Mouse (Mus musculus): ENCODE data around the gene Cdc42ep2.

The Cdc42ep2 gene

DNA sequence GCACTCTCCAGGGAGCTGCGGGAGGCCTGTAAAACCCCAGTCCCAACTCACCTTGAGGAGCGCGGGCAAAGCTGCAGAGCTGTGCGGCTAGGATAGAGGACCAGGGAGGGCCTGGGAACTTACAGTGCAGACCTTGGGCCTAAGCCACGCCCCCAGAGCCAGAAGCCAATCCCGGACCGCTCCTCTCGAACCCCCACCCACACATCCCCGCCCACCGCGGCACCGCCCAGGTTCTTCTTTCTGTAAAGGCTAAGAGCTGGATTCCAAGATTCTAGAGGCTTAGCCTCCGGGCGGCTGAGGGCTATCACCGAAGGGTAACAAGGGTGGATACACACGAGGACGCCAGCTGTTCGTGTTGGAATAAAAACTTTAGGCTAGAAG lies at the start of gene Cdc42ep2:
Gene Cdc42ep2, minus strand, starts transcription at position 104 of the 381 bp plus-strand sequence.
- DNase-seq: peak; percentile 98

DNA sequence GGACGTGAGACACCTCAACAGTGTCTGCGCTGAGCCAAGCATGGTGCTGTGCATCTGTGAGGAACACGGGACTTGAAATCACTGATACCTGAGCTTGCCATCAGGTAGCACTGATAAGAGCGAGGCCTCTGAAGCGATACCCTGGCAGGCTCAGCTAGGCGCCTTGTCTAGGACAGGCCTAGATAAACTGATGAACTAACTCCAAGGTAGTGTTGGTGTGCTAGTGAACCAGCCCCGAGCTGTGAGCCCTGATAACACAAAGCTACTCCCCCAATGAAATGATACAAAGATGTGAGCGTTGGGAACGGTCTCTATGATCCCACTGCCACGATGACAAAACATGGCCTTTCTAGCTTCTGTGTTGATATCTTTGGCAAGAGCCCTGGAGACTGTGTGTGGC lies 43.0 kb upstream of the Cdc42ep2 start:
- DNase-seq: no peak

DNA sequence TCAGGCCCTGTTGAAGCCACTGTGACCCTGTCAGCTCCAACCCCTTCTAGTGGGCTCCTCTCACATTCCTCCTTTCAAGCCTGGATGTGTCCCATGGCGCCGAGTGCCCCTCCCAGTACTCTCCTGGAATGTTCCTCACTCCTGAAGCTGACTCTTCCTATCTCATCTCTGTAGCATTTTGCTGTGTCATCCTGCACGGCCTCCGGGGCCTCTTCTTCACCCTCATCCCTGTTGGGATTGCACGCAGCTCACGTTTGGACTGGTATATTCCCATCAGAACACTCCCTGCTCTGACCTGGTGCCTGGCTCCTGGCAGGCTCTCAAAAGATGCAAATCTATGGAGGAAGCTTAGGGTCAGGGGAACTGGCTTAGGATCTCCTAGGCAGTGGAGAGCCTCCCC lies 42.2 kb upstream of the Cdc42ep2 start:
- DNase-seq: no peak

DNA sequence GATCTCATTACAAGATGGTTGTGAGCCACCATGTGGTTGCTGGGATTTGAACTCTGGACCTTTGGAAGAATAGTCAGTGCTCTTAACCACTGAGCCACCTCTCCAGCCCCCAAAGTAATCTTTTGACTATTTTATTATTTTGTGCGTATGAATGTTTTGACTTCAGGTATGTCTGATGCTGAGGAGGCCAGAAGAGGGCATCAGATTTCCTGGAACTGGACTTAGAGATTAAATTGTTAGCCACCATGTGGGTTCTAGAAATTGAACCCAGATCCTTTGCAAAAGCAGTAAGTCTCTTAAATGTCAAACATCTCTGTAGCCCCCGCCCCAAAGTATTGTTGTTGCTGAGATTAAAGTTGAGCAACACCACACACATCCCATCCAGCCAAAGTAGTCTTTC lies 41.3 kb upstream of the Cdc42ep2 start:
- no peak for DNase-seq

DNA sequence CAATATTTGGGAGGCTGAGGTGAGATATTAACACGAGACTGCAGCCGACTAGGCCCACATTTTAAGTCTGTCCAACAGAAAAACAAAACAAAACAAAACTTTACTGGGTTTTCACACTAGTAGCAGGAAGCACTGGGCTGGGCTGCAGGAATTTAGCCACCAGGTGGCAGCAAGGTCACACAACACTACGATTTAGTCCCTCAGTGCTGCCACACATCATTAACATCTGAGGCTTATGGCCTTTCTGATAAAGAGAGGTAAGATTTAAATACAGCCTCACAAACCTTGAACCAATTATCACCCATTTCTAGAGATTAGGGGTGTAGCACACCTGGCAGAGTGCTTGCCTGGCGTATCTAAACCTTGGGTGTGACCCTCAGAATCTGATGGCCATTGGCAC lies 40.7 kb upstream of the Cdc42ep2 start:
- DNase-seq: peak; percentile 83

DNA sequence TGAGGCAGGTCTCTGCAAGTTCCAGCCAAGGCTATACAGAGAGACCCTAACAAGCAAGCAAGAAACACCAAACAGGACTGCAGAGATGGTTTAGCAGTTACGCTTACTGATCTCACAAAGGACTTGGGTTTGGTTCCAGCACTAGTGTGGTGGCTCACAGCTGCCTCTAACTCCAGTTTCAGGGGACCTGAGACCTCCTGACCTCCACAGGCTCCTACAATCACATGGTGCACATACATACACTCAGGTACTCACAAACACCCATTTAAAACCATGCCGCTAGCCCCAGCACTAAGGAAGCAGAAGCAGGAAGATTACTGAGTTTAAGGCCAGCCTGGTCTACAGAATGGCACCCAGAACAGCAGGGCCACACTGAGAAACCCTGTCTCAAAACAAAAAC lies 40.2 kb upstream of the Cdc42ep2 start:
- no peak for DNase-seq

DNA sequence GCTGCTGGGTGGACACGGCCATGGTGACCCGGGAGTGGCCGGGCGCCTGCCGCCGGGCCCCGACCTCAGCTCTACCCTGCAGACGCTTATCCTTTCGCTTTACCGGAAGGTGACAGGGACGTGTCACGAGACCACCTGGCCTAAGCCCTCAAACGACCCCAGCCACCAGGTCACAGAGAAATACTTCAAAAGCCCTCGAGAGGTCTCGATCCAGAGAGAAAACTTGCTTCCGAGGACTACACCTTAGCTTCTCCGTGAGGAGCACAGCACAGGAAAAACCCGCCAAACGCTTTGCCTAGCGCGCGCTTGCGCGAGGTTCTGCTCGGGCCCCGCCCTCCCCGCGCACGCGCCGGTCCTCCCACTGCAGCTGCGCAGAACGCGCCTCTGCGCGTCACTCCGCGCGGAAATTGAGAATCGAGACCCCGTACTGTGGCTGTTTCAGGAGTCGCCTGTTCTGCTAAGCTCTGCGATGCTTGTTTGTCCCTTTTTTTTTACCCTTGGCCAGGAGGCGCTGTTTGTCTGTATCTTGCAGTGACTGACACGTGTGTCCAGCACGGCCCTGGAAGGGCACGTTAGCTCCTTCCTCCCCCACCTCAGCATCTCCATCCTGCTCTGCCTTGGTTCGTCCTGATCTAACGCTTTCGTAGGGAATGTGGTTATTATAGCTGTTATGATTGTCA lies 39.4 kb upstream of the Cdc42ep2 start, which contains the start of gene Pola2:
Gene Pola2, minus strand, starts transcription at position 320 of the 680 bp plus-strand sequence.
- DNase-seq: peak; percentile 93

DNA sequence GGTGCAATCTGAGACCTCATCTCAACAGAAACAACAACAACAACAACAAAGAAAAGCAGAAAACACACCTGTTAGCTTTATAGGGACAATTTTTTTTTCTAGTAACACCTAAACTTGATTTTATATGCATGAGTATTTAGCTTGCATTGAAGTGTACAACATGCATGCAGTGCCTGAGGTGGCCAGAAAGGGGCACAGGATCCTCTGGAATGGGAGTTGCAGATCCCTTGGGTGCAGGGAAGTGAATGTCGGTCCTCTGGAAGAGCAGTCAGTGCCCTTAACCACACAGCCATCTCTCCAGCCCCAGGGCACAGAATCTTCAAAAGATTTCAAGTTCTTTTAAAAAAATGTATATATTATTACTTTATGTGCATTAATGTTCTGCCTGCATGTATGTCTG lies 38.0 kb upstream of the Cdc42ep2 start:
- DNase-seq: no peak

DNA sequence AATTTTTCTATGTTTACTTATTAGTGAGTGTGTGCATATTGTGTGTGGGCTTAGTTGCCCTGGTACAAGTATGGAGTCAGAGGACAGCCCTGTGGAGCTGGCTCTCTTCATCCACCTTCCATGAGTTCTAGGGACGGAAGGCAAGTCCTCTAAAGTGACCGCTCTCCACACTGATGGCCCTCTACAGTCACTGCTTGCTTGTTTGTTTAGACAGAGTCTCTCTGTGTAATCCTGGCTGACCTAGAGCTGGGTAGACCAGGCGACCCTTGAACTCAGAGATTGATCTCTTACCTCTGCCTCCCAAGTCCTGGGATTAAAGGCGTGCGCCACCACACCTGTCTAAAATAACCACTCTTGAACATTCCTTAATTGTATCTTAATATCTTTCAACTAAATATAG lies 32.8 kb upstream of the Cdc42ep2 start:
- DNase-seq: no peak

DNA sequence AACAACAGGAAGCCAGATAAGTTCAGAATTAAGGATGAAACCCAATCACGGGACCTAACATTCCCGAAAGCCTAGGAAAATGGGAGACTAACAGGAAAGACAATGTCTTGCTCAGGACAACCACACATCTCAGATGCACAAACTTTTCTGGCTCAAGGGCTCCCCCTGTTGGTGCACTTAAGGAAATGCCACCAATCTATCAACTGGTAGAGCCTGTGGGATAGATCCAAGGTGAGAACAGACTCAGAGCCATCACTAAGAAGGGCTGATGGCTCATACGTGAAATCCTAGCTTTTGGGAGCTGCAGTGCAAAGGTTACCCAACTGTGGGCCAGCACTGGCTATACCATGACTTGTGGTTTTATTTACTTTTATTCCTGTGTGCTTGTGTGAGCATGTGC lies 32.1 kb upstream of the Cdc42ep2 start:
- peak; percentile 90 for DNase-seq

DNA sequence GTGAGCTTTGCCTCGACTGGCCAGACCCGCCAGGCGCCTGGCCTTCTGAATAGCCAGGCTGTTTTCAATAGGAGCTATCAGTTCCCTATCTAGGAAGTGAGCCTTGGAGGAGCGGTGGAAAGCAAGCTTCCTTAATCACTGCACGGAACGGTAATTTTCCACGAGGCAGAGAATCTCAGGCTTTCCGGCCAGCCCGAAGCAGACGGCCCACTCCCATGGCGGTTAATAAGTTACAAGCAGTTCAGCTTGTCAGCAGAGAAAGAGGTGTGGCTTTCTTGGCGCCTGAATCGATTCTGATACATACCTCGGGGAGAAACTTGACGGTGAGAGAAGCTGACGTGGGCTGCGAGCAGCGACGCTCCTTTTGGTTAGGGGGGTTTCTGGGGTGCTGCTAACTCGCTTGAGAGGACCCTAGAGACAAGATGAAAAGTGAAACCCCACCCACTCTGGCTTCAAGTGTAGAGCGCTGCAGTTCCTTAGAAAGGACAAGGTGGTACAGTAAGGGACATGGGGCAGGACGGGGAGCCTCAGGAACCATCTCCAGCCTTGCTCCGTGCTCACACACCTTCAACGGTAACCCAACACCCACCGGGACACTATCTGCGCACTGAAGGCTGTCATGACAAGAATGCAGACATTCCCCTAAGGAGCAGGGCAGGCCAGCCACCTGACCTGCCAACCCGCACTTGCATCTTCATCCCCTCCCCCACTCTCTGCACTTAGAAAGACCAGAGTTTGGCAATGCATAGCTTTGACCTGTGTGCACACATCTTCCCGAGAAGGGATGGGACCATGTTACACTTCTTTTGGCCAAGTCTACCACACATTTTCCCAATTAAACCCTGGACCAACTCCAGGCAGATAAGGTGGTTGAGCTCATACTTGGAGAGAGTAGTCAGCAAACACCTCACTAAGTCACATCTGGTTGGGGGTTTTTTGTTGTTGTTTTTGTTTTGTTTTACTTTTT lies 31.4 kb upstream of the Cdc42ep2 start:
- peak; percentile 88 for DNase-seq

DNA sequence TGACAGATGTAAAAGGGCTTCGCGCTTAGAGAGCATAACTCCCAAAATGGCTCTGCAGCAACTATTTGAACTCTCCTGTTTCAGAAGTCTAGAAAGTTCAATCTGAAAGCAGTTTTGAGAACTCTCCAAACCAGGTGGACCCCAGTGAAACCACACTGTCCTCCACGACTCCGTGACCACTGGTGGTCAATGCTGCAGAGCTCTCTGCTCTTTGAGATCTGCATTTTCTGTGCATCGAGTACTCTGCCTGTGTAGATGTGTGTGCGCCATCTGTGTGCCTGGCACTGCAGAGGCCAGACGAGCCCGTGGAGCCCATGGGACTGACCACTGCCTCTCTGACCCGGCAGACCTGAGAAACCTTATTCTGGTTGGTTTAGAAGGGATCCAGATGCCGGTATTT lies 30.3 kb upstream of the Cdc42ep2 start:
- no peak for DNase-seq

DNA sequence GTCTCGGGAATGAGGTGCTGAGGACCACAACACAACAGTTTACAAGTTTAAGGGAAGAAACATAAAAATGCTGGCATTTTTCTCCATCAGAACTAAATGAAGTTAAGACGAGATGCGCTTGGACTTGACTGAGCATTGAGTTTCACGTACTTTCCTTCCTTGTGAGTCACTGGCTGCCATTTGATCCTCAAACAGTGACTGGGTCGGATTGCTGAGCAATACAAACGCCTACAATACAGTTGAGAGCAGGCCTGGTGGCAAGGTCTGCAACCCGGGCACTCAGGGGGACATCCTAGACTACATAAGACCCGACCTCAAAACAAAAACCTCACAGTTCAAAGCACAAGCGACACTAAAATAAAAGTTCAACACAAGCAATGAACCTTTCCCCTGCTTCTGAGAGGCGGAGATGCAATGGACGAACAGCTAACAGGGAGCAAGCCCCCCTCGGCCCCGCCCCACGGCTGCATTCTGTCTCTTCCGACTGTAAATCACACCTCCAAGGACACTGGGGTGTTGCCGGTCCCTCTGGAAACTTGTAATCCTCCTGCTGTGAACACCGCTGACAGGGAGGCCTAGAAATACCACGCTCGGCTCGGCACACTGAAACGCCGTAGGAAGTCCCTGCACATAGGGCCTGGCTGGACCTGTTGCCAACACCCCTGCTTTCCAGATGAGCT lies 29.6 kb upstream of the Cdc42ep2 start:
- peak; percentile 58 for DNase-seq

DNA sequence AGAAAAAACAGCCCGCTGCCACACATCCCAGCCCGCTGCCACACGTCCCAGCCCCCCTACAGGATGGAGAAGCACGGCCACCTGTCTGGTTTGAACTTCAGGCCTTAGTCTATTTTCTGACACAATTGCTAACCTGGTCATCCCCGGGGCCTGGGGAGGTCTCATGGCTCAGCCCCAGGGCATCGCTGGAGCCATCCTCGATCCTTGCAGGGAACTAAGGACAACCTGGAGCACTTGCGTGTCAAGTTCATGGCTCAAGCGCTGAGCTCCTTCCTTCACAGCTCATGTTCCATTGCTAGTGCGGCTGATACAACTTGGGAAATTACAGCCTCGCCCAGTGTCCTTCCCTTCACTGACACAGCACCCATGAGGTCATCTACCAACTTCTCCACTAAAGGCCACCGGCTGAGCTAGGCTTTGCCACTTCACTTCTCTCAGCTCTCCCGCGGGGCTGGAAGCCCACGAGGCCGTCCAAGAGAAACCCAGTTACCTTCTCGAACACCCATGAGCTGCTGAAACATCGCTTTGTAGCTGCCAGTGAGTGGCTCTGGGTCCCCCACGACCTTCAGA lies 28.7 kb upstream of the Cdc42ep2 start:
- DNase-seq: no peak

DNA sequence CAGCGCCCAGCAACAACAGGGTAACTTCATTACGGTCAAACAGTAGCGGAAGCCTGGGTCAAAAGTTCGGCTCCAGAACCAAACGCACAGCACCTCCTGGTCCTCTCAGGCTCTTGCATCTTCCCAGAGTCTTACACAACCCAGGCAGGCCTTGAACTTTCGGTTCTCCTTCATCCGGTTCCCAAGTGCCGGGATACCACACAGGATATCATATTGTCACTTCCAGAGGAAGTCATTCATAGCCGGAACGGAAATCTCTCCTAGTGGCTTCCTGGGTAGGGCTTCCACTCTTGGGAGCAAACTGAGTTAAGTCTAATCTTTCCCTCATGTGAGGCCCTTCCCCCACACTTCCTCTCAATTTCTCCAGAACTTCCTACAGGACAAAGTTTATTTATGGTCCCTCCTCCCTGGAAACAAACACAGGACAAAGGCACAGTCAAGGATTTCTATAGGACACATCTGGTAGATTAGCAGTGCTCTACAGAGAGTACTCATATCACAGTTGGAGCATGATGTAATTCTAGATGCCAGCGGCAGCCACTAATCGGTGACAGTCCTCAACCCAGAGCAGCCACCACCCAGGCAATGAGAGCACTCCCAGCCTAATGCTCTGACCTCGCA lies 27.6 kb upstream of the Cdc42ep2 start:
- peak; percentile 83 for DNase-seq

DNA sequence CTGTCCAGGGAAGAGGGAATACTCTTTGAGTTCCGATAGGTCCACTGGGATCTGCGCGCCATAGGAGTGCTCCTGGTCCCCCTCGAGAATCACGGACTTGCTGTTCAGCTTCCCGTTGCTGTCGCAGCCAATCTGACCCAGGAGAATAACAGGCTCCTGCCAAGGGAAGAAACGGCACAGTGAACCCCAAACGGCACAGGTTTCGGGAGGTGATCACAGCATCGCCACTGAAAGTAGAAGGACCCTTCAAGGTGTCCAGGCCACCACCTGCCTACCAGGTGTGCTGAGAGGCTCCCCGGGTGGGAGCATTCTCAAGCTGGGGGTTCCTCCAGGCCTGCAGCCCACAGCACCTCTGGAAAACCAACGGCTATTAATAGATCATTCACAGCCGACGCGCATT lies 27.0 kb upstream of the Cdc42ep2 start:
- no peak for DNase-seq

DNA sequence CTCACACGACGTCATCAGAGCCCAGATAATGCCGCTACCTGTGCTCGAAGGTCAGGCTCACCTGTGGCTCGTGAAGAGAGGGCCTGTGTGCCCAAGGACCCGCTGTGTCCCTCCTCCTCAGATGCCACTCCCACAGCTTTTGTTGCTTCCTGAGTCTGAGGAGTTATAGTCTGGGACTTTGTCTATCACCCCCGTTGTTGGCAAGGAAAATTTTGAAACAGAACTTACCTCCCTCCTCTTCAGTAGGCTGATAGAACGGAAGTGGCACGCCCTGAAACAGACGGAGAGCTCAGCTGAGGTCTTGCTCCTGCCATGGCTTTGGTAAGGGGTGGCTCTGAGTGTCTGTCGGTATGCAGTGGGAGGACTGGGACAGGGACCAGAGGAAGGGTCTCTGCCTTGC lies 25.6 kb upstream of the Cdc42ep2 start:
- DNase-seq: no peak

DNA sequence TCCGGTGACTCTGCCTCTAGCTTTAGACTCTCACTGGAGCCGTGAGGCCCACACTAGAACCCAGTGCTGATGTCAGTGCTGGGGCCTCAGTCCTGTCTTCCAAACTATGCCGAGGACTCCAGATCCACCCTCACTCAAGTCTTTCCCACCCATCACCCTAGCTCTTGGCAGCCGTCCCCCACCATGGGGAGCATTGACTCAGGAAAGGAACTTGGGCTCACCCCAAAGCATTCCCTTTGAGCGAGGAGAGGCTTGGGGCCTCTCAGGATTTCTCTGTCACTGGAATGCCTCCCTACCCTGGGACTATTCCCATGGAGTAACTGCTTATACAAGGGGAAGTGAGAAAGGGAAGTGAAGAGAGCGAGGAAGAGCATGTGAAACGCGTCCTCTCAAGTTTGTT lies 21.3 kb upstream of the Cdc42ep2 start:
- DNase-seq: no peak

DNA sequence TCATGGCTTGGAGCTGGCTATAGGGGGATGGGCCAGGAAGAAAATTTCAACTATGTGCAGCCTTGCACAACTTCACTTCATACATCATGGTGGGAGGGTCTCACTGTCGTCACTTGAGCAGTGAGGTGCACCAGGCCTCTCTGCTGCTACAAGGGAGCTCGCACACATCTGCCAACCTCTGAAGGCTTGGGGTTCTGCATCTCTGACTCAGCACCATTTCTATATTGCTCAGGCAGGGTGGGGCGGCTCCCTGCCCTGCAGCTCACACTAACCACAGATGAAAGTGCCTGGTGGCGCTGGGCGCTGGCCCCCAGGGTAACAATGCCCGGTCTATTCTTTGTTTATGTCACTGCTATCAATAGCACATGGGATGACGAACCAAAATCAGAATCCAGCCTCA lies 20.4 kb upstream of the Cdc42ep2 start:
- DNase-seq: no peak

DNA sequence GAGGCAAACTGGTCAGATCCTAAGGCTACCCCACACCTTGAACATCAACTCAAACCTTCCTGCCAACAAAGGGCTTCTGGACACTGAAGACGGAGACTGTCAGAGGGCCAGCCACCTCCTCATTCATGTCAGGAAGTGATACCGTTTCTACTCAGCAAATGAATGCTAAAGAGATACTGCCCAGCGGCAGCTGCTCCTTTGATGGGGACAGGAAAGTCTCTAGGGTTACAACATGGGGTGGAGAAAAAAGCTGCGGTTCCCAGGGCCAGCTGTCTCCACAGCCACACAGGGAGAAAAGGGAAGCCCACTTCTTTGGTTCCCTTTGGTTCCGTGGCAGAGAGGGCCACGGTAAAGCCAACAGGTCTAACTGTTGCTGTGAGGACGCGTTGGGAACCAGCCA lies 19.5 kb upstream of the Cdc42ep2 start:
- no peak for DNase-seq

DNA sequence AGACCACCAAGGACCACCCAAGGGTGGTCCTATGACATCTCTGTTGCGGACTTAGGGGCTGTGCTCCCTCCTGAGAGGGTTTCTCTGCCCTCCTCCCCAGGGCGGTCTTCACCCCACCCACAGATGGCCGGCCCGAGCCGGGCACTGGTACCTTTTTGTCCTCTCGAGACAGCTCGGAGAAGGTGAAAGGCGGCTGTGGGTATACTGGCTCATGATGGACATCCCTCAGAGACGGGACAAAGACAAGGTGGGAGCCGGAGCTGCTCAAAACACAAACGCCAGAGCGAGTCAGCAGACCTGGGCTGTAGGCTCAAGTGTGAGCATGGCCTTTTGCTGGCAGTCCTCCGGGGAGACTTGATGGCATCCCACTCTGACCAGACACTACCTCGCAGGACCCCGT lies 18.8 kb upstream of the Cdc42ep2 start:
- DNase-seq: no peak

DNA sequence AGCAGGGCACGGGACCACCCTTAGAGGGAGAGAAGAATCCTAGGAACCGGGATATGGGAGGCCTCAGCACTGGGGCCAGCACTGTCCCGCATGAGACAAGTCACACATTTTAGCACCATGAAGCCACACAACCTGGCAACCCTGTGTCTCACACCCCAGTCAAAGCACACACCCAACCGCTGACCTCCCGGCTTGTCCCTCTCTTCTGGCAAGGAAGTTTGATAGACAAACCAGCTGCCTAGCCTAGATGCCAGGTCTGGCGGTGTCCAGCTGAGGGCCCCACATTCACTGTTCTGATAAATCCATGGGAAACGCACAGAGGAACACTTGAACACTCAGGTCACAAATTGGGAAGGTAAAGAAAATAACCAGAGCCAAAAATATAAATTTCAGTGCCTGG lies 18.0 kb upstream of the Cdc42ep2 start:
- DNase-seq: no peak

DNA sequence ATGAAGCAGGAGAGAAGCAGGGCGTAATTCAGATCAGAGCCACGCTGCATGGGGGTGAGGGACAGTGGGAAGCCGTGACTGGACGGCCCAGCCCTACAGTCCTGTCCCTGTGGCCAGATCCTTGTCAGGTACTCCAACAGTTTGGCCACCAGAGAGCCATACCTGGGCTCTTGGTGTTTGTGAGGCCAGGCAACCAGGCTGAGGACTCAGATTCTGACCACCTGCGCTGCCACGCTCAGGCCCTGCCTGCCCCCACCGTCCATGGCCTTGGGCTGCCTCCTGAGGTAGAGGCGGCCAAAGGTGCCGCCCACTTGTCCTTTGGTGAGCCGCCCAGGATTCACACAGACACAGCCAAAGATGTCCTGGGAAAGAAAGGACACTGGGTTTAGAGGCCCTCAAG lies 16.0 kb upstream of the Cdc42ep2 start:
- DNase-seq: peak; percentile 38
